Mouse (Mus musculus) gastrocnemius, postnatal 10 days (tissue): ENCODE measurements around the gene Gm49361. TPM values are rescaled to one million over a fixed set of nuclear protein-coding genes. Genes with fewer than 3 reads are reported as not detected.
"Not testable (repeated sequence)": the region's sequence is repeated elsewhere in the genome, so short reads cannot be mapped to it uniquely, and the experiment has no call there.

ENCODE experiments used
- DNase-seq: peaks from one replicate; pipeline ENCODE4 v3.0.0; 2021; ENCODE audit warnings: mixed read lengths
- total RNA-seq, 2 experiments: library from RNA; stranded (reverse); gene quantifications; 2 replicates each; pipeline ENCODE4 v1.2.3; 2021

Gm49361 gene
- total RNA-seq, 2 experiments from 2014 or later = not detected

DNA sequence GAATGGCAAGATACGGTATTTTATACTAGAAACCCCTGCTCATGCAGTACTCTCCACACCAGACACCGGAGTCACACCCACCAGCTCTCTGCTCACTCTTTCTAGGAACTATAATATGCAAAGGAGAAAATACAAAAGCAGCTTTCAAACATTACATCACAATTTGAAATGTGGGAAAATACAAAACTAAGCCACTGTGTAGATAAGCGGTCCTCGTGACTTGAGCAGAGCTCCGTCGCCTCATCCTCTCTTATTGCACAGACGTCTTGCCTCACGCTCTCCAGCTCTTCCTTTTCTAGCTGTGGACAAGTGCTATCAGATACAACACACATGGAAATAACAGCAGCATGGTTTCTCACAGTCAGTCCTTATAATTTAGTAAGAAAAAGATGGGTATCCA lies 55.2 kb downstream of the Gm49361 start:
- DNase-seq = no peak

DNA sequence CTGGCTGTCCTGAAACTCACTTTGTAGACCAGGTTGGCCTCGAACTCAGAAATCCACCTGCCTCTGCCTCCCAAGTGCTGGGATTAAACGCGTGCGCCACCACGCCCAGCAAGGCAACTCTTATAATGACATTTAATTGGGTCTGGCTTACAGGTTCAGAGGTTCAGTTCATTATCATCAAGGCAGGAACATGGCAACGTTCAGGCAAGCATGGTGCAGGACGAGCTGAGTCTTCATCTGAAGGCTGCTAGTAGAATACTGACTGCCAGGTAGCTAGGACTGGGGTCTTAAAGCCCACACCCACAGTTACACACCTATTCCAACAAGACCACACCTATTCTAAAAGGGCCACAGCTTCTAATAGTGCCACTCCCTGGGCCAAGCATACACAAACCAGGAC lies 57.8 kb downstream of the Gm49361 start:
- DNase-seq = not testable (repeated sequence)

DNA sequence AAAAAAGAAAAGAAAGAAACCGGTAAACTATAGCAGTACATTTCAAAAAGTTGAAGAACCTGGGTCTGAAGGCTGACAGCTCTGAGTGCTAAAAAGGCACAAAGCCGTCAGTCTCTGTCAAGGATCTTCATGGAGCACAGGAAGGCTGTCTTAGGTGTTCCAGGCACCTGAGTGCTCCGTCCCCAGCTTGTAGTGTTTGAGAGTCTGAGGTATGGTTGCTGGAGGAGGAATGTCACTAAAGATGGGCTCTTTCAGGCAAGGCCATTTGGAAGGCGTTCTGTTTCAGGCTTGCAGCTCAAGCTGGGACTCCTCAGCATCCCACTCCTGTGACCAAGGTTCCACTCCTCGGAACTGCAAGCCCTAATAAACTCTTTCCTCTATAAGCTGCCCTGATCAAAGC lies 58.5 kb downstream of the Gm49361 start:
- DNase-seq = no peak

DNA sequence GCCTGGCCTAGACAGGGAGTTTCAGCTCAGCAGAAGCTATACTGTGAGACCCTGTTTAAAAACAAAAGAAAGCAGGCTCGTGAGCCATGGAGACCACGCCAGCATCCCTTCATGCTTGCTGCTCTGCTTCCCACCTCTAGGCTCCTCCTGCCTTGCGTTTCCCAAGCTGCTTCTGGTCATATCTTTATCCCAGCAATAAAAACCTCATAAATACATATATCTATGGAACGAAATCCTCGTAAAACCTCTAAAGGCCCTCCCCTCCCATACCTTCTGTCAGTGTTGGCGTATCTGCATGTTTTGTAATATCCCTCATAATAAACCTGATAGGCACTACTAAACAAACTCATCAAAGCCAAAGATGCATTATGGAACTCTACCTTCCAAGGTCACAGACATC lies 59.3 kb downstream of the Gm49361 start:
- DNase-seq = no peak

DNA sequence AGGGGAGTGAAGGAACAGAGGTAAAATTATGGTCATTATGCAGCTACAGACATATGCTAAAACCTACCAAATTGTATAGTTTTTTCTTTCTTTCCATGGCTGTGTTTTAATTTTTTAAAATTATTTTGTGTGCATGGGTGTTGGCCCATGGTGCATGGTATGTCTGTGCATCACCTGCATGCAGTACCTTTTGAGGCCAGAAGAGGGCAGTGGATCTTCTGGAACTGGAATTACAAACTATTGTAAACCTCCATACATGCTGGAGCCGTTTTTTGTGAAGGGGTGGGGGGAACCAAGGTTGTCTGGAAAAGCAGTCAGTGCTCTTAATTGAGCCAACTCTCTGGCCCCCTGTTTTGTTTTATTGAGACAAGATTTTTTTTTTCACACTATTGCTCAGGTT lies 61.3 kb downstream of the Gm49361 start:
- peak; percentile 70 for DNase-seq

- no peak for DNase-seq
Measured at GRCm38 (mm10) chr14:57682751-57683150, 63.2 kb downstream of the Gm49361 start.

- DNase-seq = peak; percentile 87
Measured at GRCm38 (mm10) chr14:57679958-57680535, 65.9 kb downstream of the Gm49361 start.

DNA sequence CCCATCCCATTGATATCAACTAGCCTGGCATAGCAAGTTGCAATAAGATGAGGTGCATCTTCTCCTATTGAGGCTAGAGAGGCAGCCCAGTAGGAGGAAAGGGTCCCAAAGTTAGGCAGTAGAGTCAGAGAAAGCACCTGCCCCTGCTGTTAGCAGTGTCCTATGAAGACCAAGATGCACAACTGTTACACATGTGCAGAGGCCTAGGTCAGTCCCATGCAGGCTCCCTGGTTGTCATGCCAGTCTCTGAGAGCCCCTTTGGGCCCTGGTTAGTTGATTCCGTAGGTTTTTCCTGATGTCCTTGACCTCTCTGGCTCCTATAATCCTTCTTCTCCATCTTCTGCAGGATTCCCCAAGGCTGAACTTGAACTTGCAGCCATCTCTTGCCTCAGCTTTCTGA lies 66.4 kb downstream of the Gm49361 start:
- no peak for DNase-seq

DNA sequence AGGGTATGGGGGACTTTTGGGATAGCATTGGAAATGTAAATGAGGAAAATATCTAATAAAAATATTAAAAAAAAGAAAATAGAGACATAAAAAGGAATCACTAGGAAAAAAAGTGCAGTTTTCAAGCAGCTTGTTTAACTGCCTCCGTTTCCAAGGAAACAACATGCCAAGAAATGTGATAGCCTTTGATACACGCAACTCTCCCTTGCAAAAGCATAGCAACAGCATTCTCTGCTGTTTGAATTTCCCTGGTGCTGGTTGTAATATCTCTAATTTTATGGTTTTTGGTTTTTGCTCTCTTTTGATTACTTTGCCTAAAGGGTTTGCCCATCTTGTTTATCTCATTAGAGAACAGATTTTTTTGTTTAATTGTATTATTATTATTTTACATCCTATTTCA lies 70.4 kb downstream of the Gm49361 start:
- DNase-seq = no peak

DNA sequence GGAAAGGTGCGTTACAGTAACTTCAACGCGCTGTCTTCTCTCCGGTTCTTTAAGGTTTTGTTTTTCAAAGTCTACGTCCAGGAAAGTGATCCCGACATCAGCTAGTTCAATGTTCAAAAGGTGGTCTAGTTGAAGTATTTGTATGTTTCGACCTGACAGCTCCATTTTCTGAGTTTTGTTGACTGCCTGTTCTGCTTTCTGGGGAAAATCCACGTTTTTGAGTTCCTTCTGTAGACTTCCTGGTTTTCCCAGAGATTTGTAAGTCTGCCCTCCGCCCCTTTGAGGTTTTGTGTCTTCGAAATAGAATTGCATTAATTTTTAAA lies 80.3 kb downstream of the Gm49361 start:
- DNase-seq = no peak

DNA sequence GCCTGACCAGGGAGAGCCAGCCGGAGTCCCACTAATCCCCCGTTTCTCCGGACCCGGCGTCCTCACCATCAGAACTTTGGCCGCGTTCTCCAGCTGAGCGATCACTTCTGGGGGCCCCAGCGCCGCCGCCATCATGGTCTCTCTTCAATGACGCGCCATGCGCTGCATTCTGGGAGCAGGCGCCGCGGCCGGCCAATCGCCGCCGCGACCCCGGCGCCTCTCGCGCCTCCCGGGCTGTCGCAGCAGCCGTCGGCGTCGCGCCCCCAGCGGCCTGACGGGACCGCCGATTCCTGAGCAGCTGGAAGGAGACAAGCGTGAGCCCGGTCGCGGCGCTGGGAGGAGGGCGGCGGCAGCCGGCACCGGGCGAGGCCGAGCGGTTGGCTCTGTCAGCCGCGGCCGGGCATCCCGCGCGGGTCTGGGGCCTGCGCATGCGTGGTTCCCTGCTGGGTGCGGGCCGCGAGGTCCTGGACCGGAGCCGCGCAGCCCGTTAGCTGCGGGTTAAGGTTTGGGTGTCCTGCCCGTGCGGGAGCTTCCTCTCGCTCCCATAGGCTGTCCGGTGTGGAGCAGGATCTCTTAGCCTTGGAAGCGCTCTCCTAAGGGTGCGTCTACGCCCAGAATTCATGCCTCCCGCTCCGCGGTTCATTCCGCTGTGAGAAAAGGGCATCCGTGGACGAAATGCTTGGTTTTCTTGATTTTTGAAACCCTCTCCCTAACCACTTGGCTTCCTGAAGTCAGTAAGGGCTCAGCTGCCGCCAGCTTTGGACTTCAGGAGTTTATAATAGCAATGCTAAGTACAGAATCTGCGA lies 80.9 kb downstream of the Gm49361 start, which contains the start of gene Xpo4:
Gene Xpo4, minus strand, starts transcription at position 609 of the 806 bp plus-strand sequence.
- DNase-seq = peak; percentile 86

- peak; percentile 14 for DNase-seq
Measured at GRCm38 (mm10) chr14:57664311-57664821, 81.5 kb downstream of the Gm49361 start.

GRCm38 (mm10) chr14:57663630-57664029 lies 82.3 kb downstream of the Gm49361 start:
- DNase-seq = no peak

- DNase-seq = no peak
Measured at GRCm38 (mm10) chr14:57658301-57658700, 87.6 kb downstream of the Gm49361 start.

GRCm38 (mm10) chr14:57657500-57657899 lies 88.4 kb downstream of the Gm49361 start:
- no peak for DNase-seq

DNA sequence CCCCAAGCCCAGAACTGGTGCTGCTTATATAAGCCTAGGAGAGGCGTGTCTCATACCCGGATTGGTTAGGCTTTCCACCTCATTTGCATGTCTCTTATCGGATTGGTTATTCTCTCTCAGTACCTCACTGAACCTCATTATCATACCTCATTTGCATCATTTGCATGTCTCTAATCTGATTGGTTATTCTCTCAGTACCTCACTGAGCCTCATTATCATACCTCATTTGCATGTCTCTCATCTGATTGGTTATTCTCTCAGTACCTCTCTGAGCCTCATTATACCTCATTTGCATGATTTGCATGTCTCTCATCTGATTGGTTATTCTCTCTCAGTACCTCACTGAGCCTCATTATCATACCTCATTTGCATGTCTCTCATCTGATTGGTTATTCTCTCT lies 89.4 kb downstream of the Gm49361 start:
- not testable (repeated sequence) for DNase-seq

DNA sequence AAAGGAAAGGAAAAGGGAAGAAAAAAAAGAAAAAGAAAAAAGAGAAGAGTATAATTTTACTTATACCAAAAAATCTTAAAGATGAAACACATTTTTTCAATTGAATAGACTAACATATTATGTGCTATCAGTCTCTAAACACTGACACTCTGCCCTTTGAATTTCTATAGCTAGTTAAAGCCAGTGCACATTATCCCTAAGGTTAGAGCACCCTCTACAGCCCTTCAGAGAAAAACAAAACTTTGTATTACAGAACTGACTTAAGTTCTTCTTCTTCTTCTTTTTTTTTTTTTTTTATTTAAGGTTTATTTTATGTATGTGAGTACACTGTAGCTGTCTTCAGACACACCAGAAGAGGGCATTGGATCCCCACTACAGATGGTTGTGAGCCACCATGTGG lies 96.4 kb downstream of the Gm49361 start:
- DNase-seq = no peak

DNA sequence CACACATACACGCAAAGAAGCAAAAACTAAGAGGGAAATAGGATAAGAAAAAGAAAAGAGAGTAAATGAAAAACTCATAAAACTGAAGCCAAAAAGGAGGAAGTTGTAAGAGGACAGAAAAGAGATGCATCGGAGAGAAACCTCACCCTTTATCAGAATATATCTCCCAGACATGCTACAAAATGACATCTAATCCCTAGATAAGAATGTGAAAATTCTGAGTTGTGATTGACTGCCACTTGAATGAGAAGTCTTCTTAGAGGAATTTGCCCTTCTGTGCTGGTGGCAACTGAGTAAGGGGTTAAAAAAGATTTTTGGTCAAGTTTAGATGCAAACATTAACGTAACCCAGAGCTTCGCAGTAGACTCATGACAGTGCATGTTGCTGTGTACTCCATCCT lies 99.7 kb downstream of the Gm49361 start:
- no peak for DNase-seq

GRCm38 (mm10) chr14:57639153-57639552 lies 106.8 kb downstream of the Gm49361 start:
- no peak for DNase-seq

- DNase-seq = no peak
Measured at GRCm38 (mm10) chr14:57634141-57634540, 111.8 kb downstream of the Gm49361 start.

GRCm38 (mm10) chr14:57629595-57629994 lies 116.3 kb downstream of the Gm49361 start:
- DNase-seq = no peak

DNA sequence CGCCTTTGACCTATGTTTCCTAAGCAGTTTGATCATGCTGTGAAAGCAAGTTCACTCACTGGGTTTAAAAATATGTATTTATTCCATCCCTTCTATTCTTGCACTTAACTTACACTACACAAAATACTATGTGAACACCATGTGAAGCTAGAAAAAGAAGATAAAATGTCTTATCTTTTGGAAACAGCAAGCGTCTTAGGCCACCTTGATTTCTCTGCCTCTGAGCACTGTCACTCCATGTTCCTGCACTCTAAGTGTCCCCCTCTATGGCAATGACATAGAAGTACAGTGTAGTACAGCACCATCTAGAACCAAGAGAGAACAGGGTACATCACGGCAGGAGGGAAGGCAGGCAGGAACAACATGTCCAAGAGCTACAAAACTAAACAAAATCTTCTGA lies 123.0 kb downstream of the Gm49361 start:
- no peak for DNase-seq

DNA sequence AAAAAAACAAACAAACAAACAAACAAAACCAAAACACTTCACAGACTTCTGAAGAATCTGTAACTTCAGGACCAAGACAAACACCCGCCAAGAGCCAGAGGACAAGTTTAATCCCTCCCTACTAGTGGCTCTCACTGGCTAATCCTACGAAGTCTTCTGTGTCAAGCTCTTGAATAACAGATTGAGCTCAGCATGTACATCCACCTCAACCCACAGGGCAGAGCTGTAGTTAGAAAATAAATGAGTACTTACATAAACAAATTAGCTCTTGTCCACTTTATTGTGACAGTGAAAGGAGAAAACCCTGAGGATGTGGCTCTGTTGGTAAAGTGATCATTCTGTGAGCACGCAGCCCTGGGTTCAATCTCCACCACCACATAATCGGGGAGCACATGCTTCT lies 124.2 kb downstream of the Gm49361 start:
- DNase-seq = no peak
